Mouse (Mus musculus): ENCODE results near the gene Mdfic. TPM values are rescaled to one million over a fixed set of nuclear protein-coding genes. Genes with fewer than 3 reads are reported as not detected.
"Not testable (repeated sequence)": the region's sequence is repeated elsewhere in the genome, so short reads cannot be mapped to it uniquely, and the experiment has no call there.

Mdfic gene
- total RNA-seq, 1 experiment: 8.1 TPM

- Histone ChIP-seq H3K36me3 (ENCODE audit: control insufficient read depth, insufficient read depth, low read length, poor library complexity, severe bottlenecking) (no peaks in the 10 kb centered on the region), H3K4me1 (ENCODE audit: control insufficient read depth in 2 of 2, insufficient read depth in 2 of 2, low read length in 2 of 2, poor library complexity in 1 of 2) (peaks cover 6 to 9% of the 10 kb centered on the region in 2 experiments; a peak in 1 of 4 replicates), H3K27ac (ENCODE audit: insufficient read depth, low read depth, low read length, poor library complexity, severe bottlenecking) (no peak overlapping the region), H3K4me3 (ENCODE audit: insufficient read depth in 1 of 2, low read depth in 1 of 2, low read length in 2 of 2, poor library complexity in 1 of 2, severe bottlenecking in 1 of 2) (no peak overlapping the region), H3K9ac (ENCODE audit: insufficient read depth, low read depth, low read length, poor library complexity, severe bottlenecking) (no peak overlapping the region), H3K9me3 (ENCODE audit: control insufficient read depth, insufficient read depth, low read depth, low read length) (no peaks in the 10 kb centered on the region)
- in situ Hi-C loops (cut with MboI; ENCODE audit: low sequenced_read_pairs in 2 of 2, unreplicated experiment in 2 of 2): no loop called here
- TF ChIP-seq HCFC1 (IDR thresholded peaks at IDR 0.05; ENCODE audit: borderline replicate concordance, insufficient read depth, low read length) (no peak), CHD2 (IDR thresholded peaks at IDR 0.05; ENCODE audit: low read depth, low read length) (no peak), MAFK (IDR thresholded peaks at IDR 0.05; ENCODE audit: insufficient read depth, low read depth, low read length) (no peak), ZNF384 (IDR thresholded peaks at IDR 0.05; ENCODE audit: low read depth, low read length) (no peak), ZC3H11A (IDR thresholded peaks at IDR 0.05; ENCODE audit: borderline replicate concordance, low read depth, low read length) (no peak)
- DNase-seq (ENCODE audit: low read depth, low spot score): peak; percentile 34
These were observed 7.5 kb upstream of the Mdfic start for GRCm38 (mm10) chr6:15712860-15713385.

DNA sequence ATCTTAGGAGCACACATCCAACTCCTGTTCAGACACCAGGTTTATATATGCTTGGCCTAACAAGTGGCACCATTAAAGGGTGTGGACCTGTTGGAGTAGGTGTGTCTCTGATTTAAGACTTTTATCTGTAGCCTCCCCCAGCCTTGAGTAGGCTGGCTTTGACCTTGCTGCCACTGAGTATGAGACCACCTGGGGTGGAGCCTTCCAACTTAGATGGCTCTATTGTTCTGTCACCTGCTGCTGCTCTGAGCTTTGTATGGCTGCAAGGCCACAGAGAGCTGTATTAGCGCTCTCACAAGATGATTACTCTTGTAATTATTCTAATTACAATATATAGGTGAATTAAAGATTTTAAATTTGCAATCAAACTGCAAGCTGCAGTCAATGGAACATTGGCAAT lies 6.4 kb upstream of the Mdfic start:
- H3K4me3 ChIP-seq (ENCODE audit: insufficient read depth in 1 of 2, low read depth in 1 of 2, low read length in 2 of 2, poor library complexity in 1 of 2, severe bottlenecking in 1 of 2); H3K9ac ChIP-seq (ENCODE audit: insufficient read depth, low read depth, low read length, poor library complexity, severe bottlenecking); H3K27ac ChIP-seq (ENCODE audit: insufficient read depth, low read depth, low read length, poor library complexity, severe bottlenecking); in situ Hi-C loops (cut with MboI; ENCODE audit: low sequenced_read_pairs in 2 of 2, unreplicated experiment in 2 of 2); H3K36me3 ChIP-seq (ENCODE audit: control insufficient read depth, insufficient read depth, low read length, poor library complexity, severe bottlenecking); H3K9me3 ChIP-seq (ENCODE audit: control insufficient read depth, insufficient read depth, low read depth, low read length): not testable (repeated sequence)
- peaks cover 6 to 11% of the 10 kb centered on the region in 2 experiments; a peak in 1 of 4 replicates for H3K4me1 ChIP-seq (ENCODE audit: control insufficient read depth in 2 of 2, insufficient read depth in 2 of 2, low read length in 2 of 2, poor library complexity in 1 of 2)
- DNase-seq (ENCODE audit: low read depth, low spot score): peak; percentile 28

- TF ChIP-seq HCFC1 (IDR thresholded peaks at IDR 0.05; ENCODE audit: borderline replicate concordance, insufficient read depth, low read length): no peak
- Histone ChIP-seq H3K36me3 (ENCODE audit: control insufficient read depth, insufficient read depth, low read length, poor library complexity, severe bottlenecking) (no peaks in the 10 kb centered on the region), H3K9ac (ENCODE audit: insufficient read depth, low read depth, low read length, poor library complexity, severe bottlenecking) (no peak overlapping the region), H3K4me3 (ENCODE audit: insufficient read depth in 1 of 2, low read depth in 1 of 2, low read length in 2 of 2, poor library complexity in 1 of 2, severe bottlenecking in 1 of 2) (no peak overlapping the region), H3K9me3 (ENCODE audit: control insufficient read depth, insufficient read depth, low read depth, low read length) (no peaks in the 10 kb centered on the region), H3K27ac (ENCODE audit: insufficient read depth, low read depth, low read length, poor library complexity, severe bottlenecking) (no peak overlapping the region), H3K4me1 (ENCODE audit: control insufficient read depth in 2 of 2, insufficient read depth in 2 of 2, low read length in 2 of 2, poor library complexity in 1 of 2) (peaks cover 6 to 13% of the 10 kb centered on the region in 2 experiments; a peak in 2 of 4 replicates)
- DNase-seq (ENCODE audit: low read depth, low spot score): peak; percentile 47
- in situ Hi-C loops (cut with MboI; ENCODE audit: low sequenced_read_pairs in 2 of 2, unreplicated experiment in 2 of 2): no loop called here
These were observed 5.2 kb upstream of the Mdfic start for GRCm38 (mm10) chr6:15714996-15715844.

- TF ChIP-seq ZNF384 (IDR thresholded peaks at IDR 0.05; ENCODE audit: low read depth, low read length): no peak
- no peak for TF ChIP-seq MAFK (IDR thresholded peaks at IDR 0.05; ENCODE audit: insufficient read depth, low read depth, low read length)
- TF ChIP-seq CHD2 (IDR thresholded peaks at IDR 0.05; ENCODE audit: low read depth, low read length): no peak
- TF ChIP-seq ZC3H11A (IDR thresholded peaks at IDR 0.05; ENCODE audit: borderline replicate concordance, low read depth, low read length): no peak
- no peak for TF ChIP-seq HCFC1 (IDR thresholded peaks at IDR 0.05; ENCODE audit: borderline replicate concordance, insufficient read depth, low read length)
- DNase-seq (ENCODE audit: low read depth, low spot score): no peak
- H3K4me1 ChIP-seq (ENCODE audit: control insufficient read depth in 2 of 2, insufficient read depth in 2 of 2, low read length in 2 of 2, poor library complexity in 1 of 2): peaks cover 0 to 9% of the 10 kb centered on the region in 2 experiments; a peak in 2 of 4 replicates
- in situ Hi-C loops (cut with MboI; ENCODE audit: low sequenced_read_pairs in 2 of 2, unreplicated experiment in 2 of 2): no loop called here
- H3K36me3 ChIP-seq (ENCODE audit: control insufficient read depth, insufficient read depth, low read length, poor library complexity, severe bottlenecking): no peaks in the 10 kb centered on the region
- no peak overlapping the region; a peak in 1 of 4 replicates for H3K4me3 ChIP-seq (ENCODE audit: insufficient read depth in 1 of 2, low read depth in 1 of 2, low read length in 2 of 2, poor library complexity in 1 of 2, severe bottlenecking in 1 of 2)
- no peak overlapping the region for H3K27ac ChIP-seq (ENCODE audit: insufficient read depth, low read depth, low read length, poor library complexity, severe bottlenecking)
- H3K9ac ChIP-seq (ENCODE audit: insufficient read depth, low read depth, low read length, poor library complexity, severe bottlenecking): no peak overlapping the region
- H3K9me3 ChIP-seq (ENCODE audit: control insufficient read depth, insufficient read depth, low read depth, low read length): no peaks in the 10 kb centered on the region
These were observed 542 bp upstream of the Mdfic start for GRCm38 (mm10) chr6:15719919-15720318.
